In genomic region chr14:21048879-21049278, GRCm38 (mm10) we compare ENCODE assay signal across 9 mouse cellular contexts. TPM values are rescaled to one million over a fixed set of nuclear protein-coding genes. Genes with fewer than 3 reads are reported as not detected.
A peak's percentile ranks its signal among the peaks of the same experiment; 100 is the strongest.
DNase-seq lines count a peak whose midpoint lies in the region; ATAC-seq and TF ChIP-seq lines count a peak whose summit lies in the region.
"Had no signal": no experiment of that assay in that cellular context is flagged by ENCODE, and none has a peak within 500 bp of the region (broad histone marks: within the 10 kb centered on the region; RNA-seq: fewer than 3 reads in every experiment).

No protein-coding gene starts in this region.

- no peaks in the 10 kb centered on the region for H3K9me3 ChIP-seq in midbrain, postnatal 0 days (ENCODE audit: low read length)
- H3K9me3 ChIP-seq in midbrain, embryonic 10.5 days (replicated peaks): no peaks in the 10 kb centered on the region

- H3K27me3 ChIP-seq in midbrain, postnatal 0 days (ENCODE audit: insufficient read depth, low read length): no peaks in the 10 kb centered on the region
- H3K27me3 ChIP-seq in midbrain, embryonic 10.5 days (ENCODE audit: low read depth, poor library complexity, severe bottlenecking): no peaks in the 10 kb centered on the region

- 0 out of 2 replicates have a peak, but pooled peaks cover 2% of the 10 kb centered on the region for H3K36me3 ChIP-seq in midbrain, postnatal 0 days (ENCODE audit: insufficient read depth, low read length)
- H3K36me3 ChIP-seq in midbrain, embryonic 10.5 days: peaks cover 18% of the 10 kb centered on the region

- DNase-seq in adrenal gland, postnatal 10 days: peak; percentile 66
- no peak for DNase-seq in adrenal gland, adult 18-20 months (ENCODE audit: low spot score in 2 of 2)
- peak; percentile 31 for DNase-seq in midbrain, postnatal 0 days (ENCODE audit: low spot score)
- no peak for DNase-seq in midbrain, embryonic 10.5 days (ENCODE audit: low spot score)
- DNase-seq in heart, postnatal 14 days: peak; percentile 52 to 60
- peak; percentile 40 to 61 for DNase-seq in natural killer cell, adult 2 months (ENCODE audit: low spot score in 2 of 2)
- no peak for DNase-seq in urinary bladder, postnatal 4 days (ENCODE audit: low spot score in 2 of 2)

- no peak overlapping the region for H3K27ac ChIP-seq in midbrain, postnatal 0 days (ENCODE audit: low read depth, low read length)
- H3K27ac ChIP-seq in midbrain, embryonic 10.5 days (replicated peaks): no peak overlapping the region
- H3K27ac ChIP-seq: macrophage had no signal

- H3K9ac ChIP-seq in midbrain, postnatal 0 days (replicated peaks; ENCODE audit: low read length, poor library complexity, severe bottlenecking): no peak overlapping the region

- no peak for ATAC-seq in midbrain, postnatal 0 days (ENCODE audit: low FRiP score)
- no peak for ATAC-seq in frontal cortex, adult (ENCODE audit: low TSS enrichment)

- TF ChIP-seq CTCF in midbrain, postnatal 0 days (IDR thresholded peaks at IDR 0.05): peak; percentile 61

- no peak overlapping the region for H3K4me3 ChIP-seq in midbrain, postnatal 0 days (ENCODE audit: low read depth, low read length)
- no peak overlapping the region for H3K4me3 ChIP-seq in midbrain, embryonic 10.5 days

- no peak overlapping the region for H3K4me2 ChIP-seq in midbrain, postnatal 0 days (ENCODE audit: low read depth, low read length, poor library complexity, severe bottlenecking)

- no peaks in the 10 kb centered on the region; the same call in 1 of the 2 replicates for H3K4me1 ChIP-seq in midbrain, postnatal 0 days (ENCODE audit: insufficient read depth, low read length)
- H3K4me1 ChIP-seq in midbrain, embryonic 10.5 days: peaks cover 20% of the 10 kb centered on the region

- intact Hi-C loops in heart, postnatal 14 days (cut with DNase I): no loop called here

RNA-seq across cellular contexts. Expression of gene Ap3m1, which starts 3.4 kb away (rescaled TPM):
- total RNA-seq in adrenal gland, postnatal 10 days (2021): 10 to 100 TPM; 72.5 to 74.6 TPM
- total RNA-seq in adrenal gland, adult 18-20 months (2021): 10 to 100 TPM; 83.5 to 99.8 TPM
- total RNA-seq in midbrain, postnatal 0 days (2014; rRNA removed): 53.9 and 67.6 TPM in 2 replicates
- 50.1 and 54.2 TPM in 2 replicates for polyA plus RNA-seq in midbrain, postnatal 0 days (2015; fragmentation: Nextera tagmentation; extraction: Ambion mirVana)
- 108 and 122 TPM in 2 replicates for polyA plus RNA-seq in midbrain, embryonic 10.5 days (2016; fragmentation: Nextera tagmentation; extraction: Ambion mirVana)
- total RNA-seq in heart, postnatal 14 days (2021): 10 to 100 TPM; 69.5 to 71.4 TPM

RNA-seq across cellular contexts. Expression of gene Adk, which starts 3.5 kb away (rescaled TPM):
- total RNA-seq in adrenal gland, postnatal 10 days (2021): 100 to 1,000 TPM; 120 to 147 TPM
- 100 to 1,000 TPM; 116 to 142 TPM for total RNA-seq in adrenal gland, adult 18-20 months (2021)
- total RNA-seq in midbrain, postnatal 0 days (2014; rRNA removed): 25.3 and 27.3 TPM in 2 replicates
- 48.3 and 50.6 TPM in 2 replicates for polyA plus RNA-seq in midbrain, postnatal 0 days (2015; fragmentation: Nextera tagmentation; extraction: Ambion mirVana)
- 122 and 153 TPM in 2 replicates for polyA plus RNA-seq in midbrain, embryonic 10.5 days (2016; fragmentation: Nextera tagmentation; extraction: Ambion mirVana)
- 100 to 1,000 TPM; 186 to 196 TPM for total RNA-seq in heart, postnatal 14 days (2021)

Comparison
In these comparisons a context has a peak if more than half of its experiments do, and no peak if none do; other contexts are left out.
1. DNase-seq: peak in adrenal gland, postnatal 10 days (single experiment), midbrain, postnatal 0 days (single experiment), heart, postnatal 14 days (2 of 2) and natural killer cell, adult 2 months (2 of 2); none in adrenal gland, adult 18-20 months (0 of 2), midbrain, embryonic 10.5 days (single experiment) and urinary bladder, postnatal 4 days (0 of 2).